Mouse (Mus musculus): ENCODE measurements around the gene Lag3. TPM values are rescaled to one million over a fixed set of nuclear protein-coding genes. Genes with fewer than 3 reads are reported as not detected.
A peak's percentile ranks its signal among the peaks of the same experiment; 100 is the strongest.

The Lag3 gene
- polyA plus RNA-seq, 1 experiment from 2014 or later = 1.5 TPM

- 47% methylated on average over 9 of the region's 12 CpGs for WGBS (ENCODE audit: missing documents)
- Histone ChIP-seq H3K79me2 (ENCODE audit: inconsistent target) (peaks cover 25% of the 10 kb centered on the region), H3K4me3 (ENCODE audit: inconsistent target) (peak overlapping the region; percentile 78), H3K36me3 (ENCODE audit: inconsistent target) (peaks cover 20% of the 10 kb centered on the region; the same call in 1 of the 2 replicates), H3K27ac (peak overlapping the region; percentile 57)
Observed at GRCm38 (mm10) chr6:124915942-124916694, 4.6 kb upstream of the Lag3 start.

- peak overlapping the region; percentile 78 for H3K4me3 ChIP-seq (ENCODE audit: inconsistent target)
- 81% methylated on average over 17 of the region's 22 CpGs for WGBS (ENCODE audit: missing documents)
- peaks cover 25% of the 10 kb centered on the region for H3K79me2 ChIP-seq (ENCODE audit: inconsistent target)
- peaks cover 20% of the 10 kb centered on the region; the same call in 1 of the 2 replicates for H3K36me3 ChIP-seq (ENCODE audit: inconsistent target)
- peak overlapping the region; percentile 57; the same call in 1 of the 2 replicates for H3K27ac ChIP-seq
Observed at GRCm38 (mm10) chr6:124915160-124915941, 3.8 kb upstream of the Lag3 start.

- no peak overlapping the region for H3K4me3 ChIP-seq (ENCODE audit: inconsistent target)
- peaks cover 25% of the 10 kb centered on the region for H3K79me2 ChIP-seq (ENCODE audit: inconsistent target)
- 90% methylated on average over 7 of the region's 7 CpGs for WGBS (ENCODE audit: missing documents)
- peaks cover 20% of the 10 kb centered on the region; the same call in 1 of the 2 replicates for H3K36me3 ChIP-seq (ENCODE audit: inconsistent target)
- H3K27ac ChIP-seq = no peak overlapping the region
Observed at GRCm38 (mm10) chr6:124914511-124914910, 3.0 kb upstream of the Lag3 start.

GRCm38 (mm10) chr6:124913721-124914285, 2.3 kb upstream of the Lag3 start:
- H3K4me3 ChIP-seq (ENCODE audit: inconsistent target) = no peak overlapping the region
- WGBS (ENCODE audit: missing documents) = 94% methylated on average over 12 of the region's 14 CpGs

GRCm38 (mm10) chr6:124913214-124913613, 1.7 kb upstream of the Lag3 start:
- 54% methylated on average over 6 of the region's 6 CpGs for WGBS (ENCODE audit: missing documents)
- H3K27ac ChIP-seq = peak overlapping the region; percentile 22

More at GRCm38 (mm10) chr6:124913721-124914285, 2.3 kb upstream of the Lag3 start:
- peaks cover 25% of the 10 kb centered on the region for H3K79me2 ChIP-seq (ENCODE audit: inconsistent target)
- peaks cover 20% of the 10 kb centered on the region; the same call in 1 of the 2 replicates for H3K36me3 ChIP-seq (ENCODE audit: inconsistent target)
- peak overlapping the region; percentile 22 for H3K27ac ChIP-seq

GRCm38 (mm10) chr6:124910032-124910431, 1.5 kb downstream of the Lag3 start:
- Histone ChIP-seq H3K27ac (no peak overlapping the region), H3K36me3 (ENCODE audit: inconsistent target) (peaks cover 13% of the 10 kb centered on the region; the same call in 1 of the 2 replicates), H3K4me3 (ENCODE audit: inconsistent target) (no peak overlapping the region), H3K79me2 (ENCODE audit: inconsistent target) (peaks cover 4% of the 10 kb centered on the region; the same call in 1 of the 2 replicates)
- 41% methylated on average over 30 of the region's 32 CpGs for WGBS (ENCODE audit: missing documents)

More at GRCm38 (mm10) chr6:124913214-124913613, 1.7 kb upstream of the Lag3 start:
- Histone ChIP-seq H3K4me3 (ENCODE audit: inconsistent target) (no peak overlapping the region), H3K79me2 (ENCODE audit: inconsistent target) (peaks cover 25% of the 10 kb centered on the region), H3K36me3 (ENCODE audit: inconsistent target) (peaks cover 20% of the 10 kb centered on the region; the same call in 1 of the 2 replicates)

- 27% methylated on average over 1 of the region's 1 CpGs for WGBS (ENCODE audit: missing documents)
- Histone ChIP-seq H3K79me2 (ENCODE audit: inconsistent target) (no peaks in the 10 kb centered on the region), H3K36me3 (ENCODE audit: inconsistent target) (no peaks in the 10 kb centered on the region), H3K4me3 (ENCODE audit: inconsistent target) (no peak overlapping the region), H3K27ac (no peak overlapping the region)
Observed at GRCm38 (mm10) chr6:124907767-124908166, 3.7 kb downstream of the Lag3 start.

GRCm38 (mm10) chr6:124904991-124905860, 6.3 kb downstream of the Lag3 start:
- Histone ChIP-seq H3K27ac (no peak overlapping the region), H3K4me3 (ENCODE audit: inconsistent target) (no peak overlapping the region), H3K79me2 (ENCODE audit: inconsistent target) (no peaks in the 10 kb centered on the region), H3K36me3 (ENCODE audit: inconsistent target) (no peaks in the 10 kb centered on the region)
- WGBS (ENCODE audit: missing documents) = 94% methylated on average over 15 of the region's 16 CpGs

- WGBS (ENCODE audit: missing documents) = 44% methylated on average over 24 of the region's 24 CpGs
- no peaks in the 10 kb centered on the region for H3K79me2 ChIP-seq (ENCODE audit: inconsistent target)
- peak overlapping the region; percentile 26 for H3K4me3 ChIP-seq (ENCODE audit: inconsistent target)
- H3K36me3 ChIP-seq (ENCODE audit: inconsistent target) = no peaks in the 10 kb centered on the region
- peak overlapping the region; percentile 90 for H3K27ac ChIP-seq
Observed at GRCm38 (mm10) chr6:124904161-124904981, 7.1 kb downstream of the Lag3 start.

- H3K27ac ChIP-seq = peak overlapping the region; percentile 90
- 1% methylated on average over 20 of the region's 23 CpGs for WGBS (ENCODE audit: missing documents)
- no peaks in the 10 kb centered on the region for H3K36me3 ChIP-seq (ENCODE audit: inconsistent target)
- H3K4me3 ChIP-seq (ENCODE audit: inconsistent target) = peak overlapping the region; percentile 26
- no peaks in the 10 kb centered on the region for H3K79me2 ChIP-seq (ENCODE audit: inconsistent target)
Observed at GRCm38 (mm10) chr6:124903580-124904151, 7.8 kb downstream of the Lag3 start.

- H3K79me2 ChIP-seq (ENCODE audit: inconsistent target) = no peaks in the 10 kb centered on the region
- no peak overlapping the region for H3K4me3 ChIP-seq (ENCODE audit: inconsistent target)
- peak overlapping the region; percentile 97 for H3K27ac ChIP-seq
- H3K36me3 ChIP-seq (ENCODE audit: inconsistent target) = no peaks in the 10 kb centered on the region
Observed at GRCm38 (mm10) chr6:124901851-124902250, 9.7 kb downstream of the Lag3 start.

GRCm38 (mm10) chr6:124900801-124901480, 10.6 kb downstream of the Lag3 start:
- WGBS (ENCODE audit: missing documents) = 24% methylated on average over 10 of the region's 10 CpGs
- Histone ChIP-seq H3K4me3 (ENCODE audit: inconsistent target) (no peak overlapping the region), H3K79me2 (ENCODE audit: inconsistent target) (no peaks in the 10 kb centered on the region), H3K27ac (peak overlapping the region; percentile 97), H3K36me3 (ENCODE audit: inconsistent target) (no peaks in the 10 kb centered on the region)

All from macrophage (primary cell).